Mouse (Mus musculus) cerebellum, postnatal 36 days (tissue): ENCODE measurements around the gene Upf3b.
A peak's percentile ranks its signal among the peaks of the same experiment; 100 is the strongest.

ENCODE experiments used
- DNase-seq, 2 experiments: peaks; one replicate each; pipeline ENCODE4 v3.0.0; 2021 to 2022; ENCODE audit warnings: mixed read lengths in 2 of 2

Upf3b gene

DNA sequence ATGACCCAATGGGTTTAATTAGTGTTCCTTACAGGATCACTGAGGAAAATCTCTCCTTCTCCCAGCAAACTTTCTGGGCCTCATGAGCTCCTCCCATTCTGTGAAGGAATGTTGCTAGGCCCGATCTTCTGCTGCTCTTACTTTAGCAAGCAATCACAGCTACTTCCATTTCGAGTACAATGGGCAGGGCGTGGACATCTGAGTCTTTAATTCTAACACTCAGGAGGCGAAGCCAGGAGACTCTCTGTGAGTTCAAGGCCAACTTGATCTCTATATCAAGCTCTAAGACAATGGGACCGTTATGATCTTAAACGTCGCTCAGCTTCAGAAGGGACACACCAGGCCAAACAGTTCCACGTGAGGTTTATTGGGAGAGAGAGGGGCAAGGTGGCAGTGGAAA, 33.5 kb downstream of the Upf3b start:
- DNase-seq = no peak

DNA sequence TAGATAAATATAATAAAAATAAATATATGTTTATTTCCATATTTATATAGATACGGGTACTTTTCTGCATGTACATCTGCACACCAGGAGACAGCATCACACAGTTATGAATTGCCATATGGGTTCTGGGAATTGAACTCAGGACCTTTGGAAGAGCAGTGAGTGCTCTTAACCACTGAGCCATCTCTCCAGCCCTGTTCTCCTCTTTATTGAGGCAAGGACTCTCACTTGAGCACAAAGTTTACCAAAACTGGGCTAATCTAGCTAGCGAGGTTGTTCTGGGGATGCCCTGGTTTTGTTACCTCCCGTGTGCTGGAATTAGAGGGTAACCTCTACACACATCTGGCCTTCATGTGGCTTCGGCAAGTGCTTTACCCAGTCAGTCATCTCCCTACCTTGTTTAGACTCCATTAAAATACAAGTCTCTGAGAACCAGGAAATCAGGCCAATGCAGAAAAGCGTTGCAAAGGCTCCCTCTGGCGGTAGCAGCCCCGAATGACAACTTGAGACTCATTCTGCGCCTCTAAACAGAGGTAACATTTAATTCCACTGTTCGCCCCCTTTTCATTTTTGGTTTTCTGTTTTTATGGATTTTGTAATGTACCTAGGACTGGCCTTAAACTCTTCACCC, 35.7 kb downstream of the Upf3b start:
- peak; percentile 64 to 72 for DNase-seq

DNA sequence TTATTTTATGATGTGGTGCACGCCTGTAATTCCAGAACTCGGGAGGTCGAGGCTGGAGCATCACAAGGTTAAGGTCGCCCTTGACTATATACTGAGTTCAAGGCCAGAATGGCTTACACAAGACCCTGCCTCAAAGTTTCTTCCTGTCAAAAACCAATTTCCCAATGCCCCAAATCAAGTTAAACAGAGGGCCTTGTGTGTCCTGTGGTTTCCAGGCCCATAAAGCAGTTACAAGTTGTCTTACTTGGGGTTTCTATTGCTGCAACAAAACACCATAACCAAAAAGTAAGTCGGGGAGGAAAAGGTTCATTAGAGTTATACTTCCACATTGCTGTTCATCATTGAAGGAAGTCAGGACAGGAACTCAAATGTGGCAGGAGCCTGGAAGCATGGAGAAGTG, 41.4 kb downstream of the Upf3b start:
- DNase-seq = no peak

DNA sequence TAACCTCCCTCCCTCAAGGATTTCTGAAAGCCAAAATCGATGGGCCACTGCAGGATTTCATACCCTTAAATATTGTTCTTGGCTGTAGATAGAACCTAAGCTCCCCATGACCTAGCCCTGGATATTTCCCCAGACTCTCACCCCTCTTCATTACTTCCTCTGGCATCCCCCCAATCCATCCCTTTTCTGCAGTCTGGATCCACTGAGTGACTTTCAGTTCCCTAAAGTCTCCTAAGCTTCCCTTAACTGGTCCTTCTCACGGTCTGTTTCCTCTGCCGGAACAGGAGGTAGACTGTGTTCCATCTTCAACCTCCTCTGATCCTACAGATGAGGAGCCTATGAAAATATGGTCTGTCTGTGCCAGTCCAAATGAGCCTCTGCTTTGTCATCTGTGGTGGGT, 42.8 kb downstream of the Upf3b start:
- DNase-seq = no peak

DNA sequence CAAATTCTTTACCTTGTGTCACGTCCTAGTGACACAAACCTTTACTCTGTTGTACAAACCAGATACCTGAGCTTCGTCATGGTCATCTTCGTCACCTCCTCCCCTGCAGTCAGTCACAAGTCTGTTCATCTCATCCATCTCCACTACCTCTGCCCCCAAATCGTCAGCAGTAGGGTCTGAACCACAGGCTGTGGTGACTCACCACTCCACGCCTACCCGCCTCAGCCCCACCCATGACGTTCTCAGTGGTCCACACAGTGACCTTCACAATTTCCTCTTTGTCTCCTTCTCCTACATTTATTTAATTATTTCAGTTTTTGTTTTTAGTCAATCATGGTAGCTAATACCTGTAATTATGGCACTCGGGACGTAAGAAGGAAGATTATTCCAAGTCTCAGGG, 46.2 kb downstream of the Upf3b start:
- DNase-seq = no peak

DNA sequence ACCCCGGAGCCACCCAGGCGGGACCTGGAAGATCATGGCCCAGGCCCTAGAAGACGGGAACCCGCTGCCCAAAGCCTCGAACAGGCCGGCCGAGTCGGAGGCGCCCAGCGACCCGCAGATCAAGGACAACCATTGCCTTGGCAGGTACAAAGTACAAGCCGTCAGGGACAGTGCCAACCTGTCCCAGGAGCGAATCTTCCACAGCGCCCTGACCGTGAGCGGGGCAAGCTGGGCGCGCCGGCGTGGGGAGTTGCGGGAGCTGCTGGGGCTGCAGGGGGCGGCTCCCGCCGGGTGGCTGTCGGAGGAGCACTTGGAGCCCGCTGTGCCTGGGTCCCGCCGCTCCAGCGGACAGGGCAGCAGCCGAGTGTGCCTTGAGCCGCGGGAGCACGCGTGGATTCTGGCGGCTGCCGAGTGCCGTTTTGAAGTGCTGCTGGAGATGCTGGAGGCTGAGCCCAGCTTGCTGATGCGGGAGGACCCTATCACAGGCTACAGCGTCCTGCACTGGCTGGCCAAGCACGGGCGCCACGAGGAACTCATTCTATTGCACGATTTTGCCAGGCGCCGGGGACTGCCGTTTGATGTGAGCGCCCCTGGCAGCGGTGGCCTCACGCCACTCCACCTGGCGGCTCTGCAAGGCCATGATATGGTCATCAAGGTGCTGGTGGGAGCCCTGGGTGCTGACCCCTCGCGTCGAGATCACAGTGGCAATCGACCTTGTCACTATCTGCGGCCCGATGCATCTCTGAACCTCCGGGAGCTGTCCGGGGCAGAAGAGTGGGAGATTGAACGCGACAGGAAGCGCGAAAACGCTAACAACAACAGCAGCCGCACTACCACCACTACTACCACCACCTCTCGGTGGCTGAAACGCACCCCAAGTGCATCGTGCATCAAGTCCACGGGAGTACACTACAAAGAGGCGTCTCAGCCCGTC, 61.0 kb downstream of the Upf3b start:
- no peak for DNase-seq

DNA sequence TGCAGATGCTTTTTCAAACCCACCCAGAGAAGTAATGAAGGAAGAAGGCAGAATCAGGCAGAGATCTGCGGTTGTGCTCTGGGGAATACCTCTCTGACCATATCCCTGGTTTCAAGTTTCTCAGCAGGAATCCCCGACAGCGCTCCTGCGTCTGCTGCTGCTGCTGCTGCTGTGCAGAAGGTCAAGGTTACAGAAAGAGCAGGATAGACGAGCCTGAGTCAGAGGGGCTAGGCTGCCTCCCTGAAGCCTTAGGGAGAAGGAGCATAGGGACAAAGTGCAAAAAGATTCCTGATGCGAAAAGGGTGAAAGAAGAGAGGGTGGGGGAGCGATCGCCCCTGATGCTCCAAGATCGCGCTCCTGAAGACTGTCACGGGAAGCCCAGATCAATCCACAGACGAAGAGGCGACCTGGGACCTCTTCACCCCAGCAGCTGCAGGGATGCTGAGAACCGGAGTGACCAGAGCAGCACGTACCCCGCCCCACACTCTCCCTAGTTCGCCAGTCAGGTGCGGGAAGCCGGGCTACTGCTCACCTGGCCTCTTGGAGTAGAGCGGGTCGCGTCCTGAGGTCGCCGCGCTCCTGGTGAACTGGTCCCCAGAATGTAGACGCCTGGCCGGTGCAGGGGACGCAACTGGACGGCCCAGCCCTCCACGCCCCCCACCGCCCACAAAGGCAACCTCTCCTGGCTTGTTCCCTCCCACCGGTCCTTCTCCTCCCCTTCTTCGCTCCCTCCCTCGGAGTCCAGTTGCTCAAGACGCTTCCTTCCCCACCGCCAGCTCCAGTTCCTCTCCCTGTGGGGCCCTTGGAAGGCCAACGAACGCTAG, 61.8 kb downstream of the Upf3b start, which contains the start of gene Sowahd:
TSS of gene Sowahd (plus strand) at position 780 of the 824 bp plus-strand sequence.
- no peak for DNase-seq

DNA sequence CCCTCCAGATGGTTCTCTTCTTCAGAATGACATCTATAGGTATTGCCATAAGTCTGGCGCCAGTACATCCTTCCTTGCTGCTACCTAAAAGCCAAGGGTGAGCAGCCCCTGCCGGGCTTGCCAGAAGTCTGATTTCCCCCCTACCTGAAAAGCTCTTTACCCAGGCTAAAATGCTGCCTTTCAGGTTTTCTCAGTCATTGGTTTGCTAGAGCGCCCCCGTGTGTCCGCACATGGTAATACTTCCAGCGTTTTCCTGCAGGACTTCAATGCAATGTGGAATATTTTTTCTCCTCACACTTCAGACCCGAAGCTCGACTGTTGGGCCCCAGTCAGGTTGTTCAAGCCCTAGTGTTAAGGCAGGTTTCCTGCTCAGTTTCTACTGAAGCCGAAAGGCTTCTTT, 67.4 kb downstream of the Upf3b start:
- DNase-seq = peak; percentile 63 to 67
